Mouse (Mus musculus): ENCODE data around the gene Dnajc13. TPM values are rescaled to one million over a fixed set of nuclear protein-coding genes. Genes with fewer than 3 reads are reported as not detected.

Dnajc13 gene
- polyA plus RNA-seq, 1 experiment from 2014 or later, result 10.7 TPM

DNA sequence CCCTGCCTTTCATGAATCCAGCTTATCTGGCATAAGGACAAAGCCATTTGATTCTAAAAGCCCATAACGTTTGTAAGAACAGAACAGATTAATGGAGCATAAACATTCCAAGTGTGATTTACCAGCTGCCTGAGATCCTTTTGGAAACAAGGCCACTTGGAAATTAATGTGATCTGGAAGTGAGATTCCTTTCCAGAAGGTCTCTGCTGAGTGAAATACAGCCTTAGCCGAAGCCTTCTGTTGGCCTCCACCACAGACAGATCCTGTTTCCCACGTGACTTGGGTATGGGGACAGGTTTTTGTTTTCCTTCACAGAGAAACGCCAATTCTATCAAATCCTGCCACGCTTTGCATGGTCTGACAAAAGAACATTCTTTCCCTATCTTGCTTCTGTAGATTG, 139.1 kb downstream of the Dnajc13 start:
- ATAC-seq (ENCODE audit: low FRiP score, low TSS enrichment) (no peak), DNase-seq (ENCODE audit: low spot score) (no peak)
- Histone ChIP-seq H3K4me3 (ENCODE audit: low read depth, low read length) (no peak overlapping the region), H3K36me3 (ENCODE audit: control insufficient read depth, insufficient read depth, low read length) (no peaks in the 10 kb centered on the region), H3K27ac (replicated peaks) (no peak overlapping the region), H3K27me3 (ENCODE audit: control insufficient read depth, insufficient read depth, low read length) (no peaks in the 10 kb centered on the region), H3K4me1 (replicated peaks; ENCODE audit: control insufficient read depth, insufficient read depth) (0 out of 2 replicates have a peak, but pooled peaks cover 2% of the 10 kb centered on the region), H3K4me2 (replicated peaks; ENCODE audit: low read depth) (no peak overlapping the region), H3K9ac (ENCODE audit: low read length) (no peak overlapping the region), H3K9me3 (ENCODE audit: control insufficient read depth, low read length) (no peaks in the 10 kb centered on the region)
- TF ChIP-seq CTCF (IDR thresholded peaks at IDR 0.05; ENCODE audit: low read depth) (no peak), EP300 (optimal IDR thresholded peaks at IDR 0.05) (no peak)
- WGBS, result 18% methylated on average over 5 of the region's 5 CpGs

DNA sequence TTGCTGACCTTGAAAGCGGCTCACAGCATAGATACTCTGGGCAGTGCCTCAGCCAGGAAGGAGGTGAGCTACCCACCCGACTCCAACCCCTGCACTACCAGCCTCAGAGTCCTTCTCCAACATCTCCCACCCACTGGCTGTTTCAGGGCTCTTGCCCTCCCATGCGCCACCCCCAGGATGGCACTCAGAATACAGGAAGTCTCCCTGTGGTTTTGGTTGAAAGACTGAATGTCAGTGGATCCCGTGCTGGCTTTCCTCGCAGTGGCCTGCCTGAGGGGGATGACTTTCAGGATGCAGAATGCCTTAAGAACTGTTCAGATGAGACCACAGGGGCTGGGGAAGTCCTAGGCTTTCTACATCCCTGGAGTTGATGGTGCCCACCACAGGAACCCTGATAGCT, 139.6 kb downstream of the Dnajc13 start:
- TF ChIP-seq EP300 (optimal IDR thresholded peaks at IDR 0.05) (no peak), CTCF (IDR thresholded peaks at IDR 0.05; ENCODE audit: low read depth) (peak; percentile 37)
- no peak for DNase-seq (ENCODE audit: low spot score)
- no peaks in the 10 kb centered on the region for H3K9me3 ChIP-seq (ENCODE audit: control insufficient read depth, low read length)
- H3K4me2 ChIP-seq (replicated peaks; ENCODE audit: low read depth), result no peak overlapping the region
- no peak overlapping the region for H3K4me3 ChIP-seq (ENCODE audit: low read depth, low read length)
- WGBS, result 73% methylated on average over 5 of the region's 5 CpGs
- H3K27ac ChIP-seq (replicated peaks), result no peak overlapping the region
- no peaks in the 10 kb centered on the region for H3K36me3 ChIP-seq (ENCODE audit: control insufficient read depth, insufficient read depth, low read length)
- H3K27me3 ChIP-seq (ENCODE audit: control insufficient read depth, insufficient read depth, low read length), result no peaks in the 10 kb centered on the region
- 0 out of 2 replicates have a peak, but pooled peaks cover 2% of the 10 kb centered on the region for H3K4me1 ChIP-seq (replicated peaks; ENCODE audit: control insufficient read depth, insufficient read depth)
- no peak for ATAC-seq (ENCODE audit: low FRiP score, low TSS enrichment)
- no peak overlapping the region for H3K9ac ChIP-seq (ENCODE audit: low read length)

DNA sequence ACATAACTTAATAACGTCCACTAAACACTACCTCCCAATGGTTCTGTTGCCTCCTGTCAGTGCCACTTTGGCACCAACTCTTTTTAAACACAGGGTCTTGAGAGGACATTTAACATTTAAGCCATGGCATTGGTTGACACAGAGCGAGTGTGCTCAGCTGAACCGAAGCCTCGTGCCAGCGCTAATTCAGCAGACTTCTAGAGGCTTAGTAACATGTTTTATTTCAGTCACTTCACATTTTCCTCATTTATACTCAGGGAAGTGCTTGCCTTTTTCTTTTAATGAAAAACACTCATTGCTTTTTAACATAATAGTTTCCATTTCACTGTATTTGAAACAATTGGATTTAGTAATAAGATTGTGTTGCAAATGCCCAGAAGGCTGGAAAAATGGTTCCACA, 153.6 kb downstream of the Dnajc13 start:
- Histone ChIP-seq H3K4me2 (replicated peaks; ENCODE audit: low read depth) (no peak overlapping the region), H3K9me3 (ENCODE audit: control insufficient read depth, low read length) (no peaks in the 10 kb centered on the region), H3K27me3 (ENCODE audit: control insufficient read depth, insufficient read depth, low read length) (no peaks in the 10 kb centered on the region), H3K36me3 (ENCODE audit: control insufficient read depth, insufficient read depth, low read length) (no peaks in the 10 kb centered on the region), H3K9ac (ENCODE audit: low read length) (no peak overlapping the region), H3K4me3 (ENCODE audit: low read depth, low read length) (no peak overlapping the region), H3K27ac (replicated peaks) (no peak overlapping the region), H3K4me1 (replicated peaks; ENCODE audit: control insufficient read depth, insufficient read depth) (no peaks in the 10 kb centered on the region)
- TF ChIP-seq EP300 (optimal IDR thresholded peaks at IDR 0.05) (no peak), CTCF (IDR thresholded peaks at IDR 0.05; ENCODE audit: low read depth) (no peak)
- ATAC-seq (ENCODE audit: low FRiP score, low TSS enrichment) (no peak), DNase-seq (ENCODE audit: low spot score) (no peak)
- WGBS, result 76% methylated on average over 5 of the region's 5 CpGs

DNA sequence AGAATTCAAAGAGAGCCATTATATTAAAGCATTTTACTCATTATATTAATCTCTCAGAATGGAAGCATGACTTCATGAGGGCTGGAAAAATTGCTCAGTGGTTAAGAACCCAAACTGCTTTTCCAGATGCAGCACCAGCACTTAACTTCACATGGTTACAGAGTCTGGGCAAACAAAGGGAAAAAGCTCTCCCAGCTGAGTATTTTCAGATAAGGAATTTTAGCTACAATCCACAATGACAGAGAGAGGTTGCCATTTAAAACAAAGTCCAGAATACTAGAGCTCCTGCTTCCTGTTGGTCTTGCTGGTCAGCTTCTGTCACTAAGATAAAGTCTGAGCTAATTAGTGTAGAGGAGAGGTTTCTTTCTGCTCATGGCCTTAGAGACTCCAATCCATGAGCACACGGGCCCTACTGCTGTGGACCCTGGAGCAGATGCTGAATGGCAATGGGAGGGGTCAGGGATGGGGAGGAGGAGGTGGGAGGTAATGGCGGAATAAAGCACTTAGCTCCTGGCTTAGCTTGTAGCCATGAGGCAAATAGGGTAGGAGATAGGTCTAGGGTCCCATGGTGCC, 154.1 kb downstream of the Dnajc13 start:
- H3K9ac ChIP-seq (ENCODE audit: low read length), result no peak overlapping the region
- no peak overlapping the region for H3K27ac ChIP-seq (replicated peaks)
- H3K36me3 ChIP-seq (ENCODE audit: control insufficient read depth, insufficient read depth, low read length), result no peaks in the 10 kb centered on the region
- WGBS, result 72% methylated on average over 2 of the region's 2 CpGs
- DNase-seq (ENCODE audit: low spot score) (no peak), ATAC-seq (ENCODE audit: low FRiP score, low TSS enrichment) (no peak)
- H3K9me3 ChIP-seq (ENCODE audit: control insufficient read depth, low read length), result no peaks in the 10 kb centered on the region
- no peaks in the 10 kb centered on the region for H3K27me3 ChIP-seq (ENCODE audit: control insufficient read depth, insufficient read depth, low read length)
- H3K4me2 ChIP-seq (replicated peaks; ENCODE audit: low read depth), result no peak overlapping the region
- no peaks in the 10 kb centered on the region for H3K4me1 ChIP-seq (replicated peaks; ENCODE audit: control insufficient read depth, insufficient read depth)
- no peak overlapping the region for H3K4me3 ChIP-seq (ENCODE audit: low read depth, low read length)
- TF ChIP-seq EP300 (optimal IDR thresholded peaks at IDR 0.05) (no peak), CTCF (IDR thresholded peaks at IDR 0.05; ENCODE audit: low read depth) (no peak)

DNA sequence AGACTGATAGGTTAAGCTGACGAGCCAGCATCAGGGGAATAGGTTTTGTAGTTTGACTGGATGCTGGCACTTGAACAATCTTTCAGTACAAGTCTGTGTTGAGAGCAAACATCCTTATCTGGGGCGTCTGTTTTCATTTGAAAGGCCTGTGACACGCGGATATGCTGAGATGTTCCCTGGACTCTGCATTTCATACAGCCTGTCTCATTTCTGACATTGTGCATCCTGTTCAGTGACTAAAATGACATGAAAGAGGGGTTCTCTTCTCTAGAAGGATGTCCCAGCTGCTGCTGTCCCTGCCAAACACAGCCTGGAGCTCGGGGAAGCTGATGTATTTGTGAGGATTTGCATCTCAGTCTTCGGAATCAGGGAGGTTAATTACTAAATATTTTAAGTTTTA, 155.2 kb downstream of the Dnajc13 start:
- no peak for ATAC-seq (ENCODE audit: low FRiP score, low TSS enrichment)
- DNase-seq (ENCODE audit: low spot score), result no peak
- Histone ChIP-seq H3K9ac (ENCODE audit: low read length) (no peak overlapping the region), H3K4me3 (ENCODE audit: low read depth, low read length) (no peak overlapping the region), H3K4me1 (replicated peaks; ENCODE audit: control insufficient read depth, insufficient read depth) (no peaks in the 10 kb centered on the region), H3K36me3 (ENCODE audit: control insufficient read depth, insufficient read depth, low read length) (no peaks in the 10 kb centered on the region), H3K27ac (replicated peaks) (no peak overlapping the region), H3K27me3 (ENCODE audit: control insufficient read depth, insufficient read depth, low read length) (no peaks in the 10 kb centered on the region), H3K9me3 (ENCODE audit: control insufficient read depth, low read length) (no peaks in the 10 kb centered on the region), H3K4me2 (replicated peaks; ENCODE audit: low read depth) (no peak overlapping the region)
- 42% methylated on average over 6 of the region's 6 CpGs for WGBS
- TF ChIP-seq EP300 (optimal IDR thresholded peaks at IDR 0.05) (no peak), CTCF (IDR thresholded peaks at IDR 0.05; ENCODE audit: low read depth) (no peak)

DNA sequence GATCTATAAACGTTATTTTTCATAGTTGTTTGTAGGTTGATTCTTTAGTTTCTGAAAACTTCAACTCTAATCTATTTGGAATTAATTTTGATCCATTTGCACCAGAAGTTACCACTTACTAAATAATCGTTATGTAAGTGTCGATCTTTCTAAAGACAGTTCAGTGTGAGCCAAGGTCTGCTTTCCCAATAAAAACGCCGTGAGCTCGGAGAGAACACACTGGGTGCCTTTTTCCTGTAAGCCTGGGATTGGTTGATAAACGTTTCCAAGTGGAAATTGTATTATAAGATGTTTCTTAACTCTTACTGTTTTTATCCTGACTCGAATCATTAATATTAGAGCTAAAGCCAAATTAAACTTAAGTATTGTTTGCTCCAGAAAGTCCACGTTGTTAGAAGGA, 155.8 kb downstream of the Dnajc13 start:
- no peaks in the 10 kb centered on the region for H3K4me1 ChIP-seq (replicated peaks; ENCODE audit: control insufficient read depth, insufficient read depth)
- no peaks in the 10 kb centered on the region for H3K9me3 ChIP-seq (ENCODE audit: control insufficient read depth, low read length)
- no peak overlapping the region for H3K4me3 ChIP-seq (ENCODE audit: low read depth, low read length)
- H3K36me3 ChIP-seq (ENCODE audit: control insufficient read depth, insufficient read depth, low read length), result no peaks in the 10 kb centered on the region
- no peak for ATAC-seq (ENCODE audit: low FRiP score, low TSS enrichment)
- no peak for DNase-seq (ENCODE audit: low spot score)
- no peaks in the 10 kb centered on the region for H3K27me3 ChIP-seq (ENCODE audit: control insufficient read depth, insufficient read depth, low read length)
- 69% methylated on average over 9 of the region's 9 CpGs for WGBS
- TF ChIP-seq CTCF (IDR thresholded peaks at IDR 0.05; ENCODE audit: low read depth), result no peak
- TF ChIP-seq EP300 (optimal IDR thresholded peaks at IDR 0.05), result no peak
- no peak overlapping the region for H3K27ac ChIP-seq (replicated peaks)
- H3K4me2 ChIP-seq (replicated peaks; ENCODE audit: low read depth), result no peak overlapping the region
- no peak overlapping the region for H3K9ac ChIP-seq (ENCODE audit: low read length)
